Mouse (Mus musculus) kidney, postnatal 36 days (tissue): ENCODE measurements around the gene Limk2.

Experiments
- DNase-seq, 2 experiments: peaks; one replicate each; pipeline ENCODE4 v3.0.0; 2021 to 2022; ENCODE audit warnings: mixed read lengths in 2 of 2

Limk2 gene

DNA sequence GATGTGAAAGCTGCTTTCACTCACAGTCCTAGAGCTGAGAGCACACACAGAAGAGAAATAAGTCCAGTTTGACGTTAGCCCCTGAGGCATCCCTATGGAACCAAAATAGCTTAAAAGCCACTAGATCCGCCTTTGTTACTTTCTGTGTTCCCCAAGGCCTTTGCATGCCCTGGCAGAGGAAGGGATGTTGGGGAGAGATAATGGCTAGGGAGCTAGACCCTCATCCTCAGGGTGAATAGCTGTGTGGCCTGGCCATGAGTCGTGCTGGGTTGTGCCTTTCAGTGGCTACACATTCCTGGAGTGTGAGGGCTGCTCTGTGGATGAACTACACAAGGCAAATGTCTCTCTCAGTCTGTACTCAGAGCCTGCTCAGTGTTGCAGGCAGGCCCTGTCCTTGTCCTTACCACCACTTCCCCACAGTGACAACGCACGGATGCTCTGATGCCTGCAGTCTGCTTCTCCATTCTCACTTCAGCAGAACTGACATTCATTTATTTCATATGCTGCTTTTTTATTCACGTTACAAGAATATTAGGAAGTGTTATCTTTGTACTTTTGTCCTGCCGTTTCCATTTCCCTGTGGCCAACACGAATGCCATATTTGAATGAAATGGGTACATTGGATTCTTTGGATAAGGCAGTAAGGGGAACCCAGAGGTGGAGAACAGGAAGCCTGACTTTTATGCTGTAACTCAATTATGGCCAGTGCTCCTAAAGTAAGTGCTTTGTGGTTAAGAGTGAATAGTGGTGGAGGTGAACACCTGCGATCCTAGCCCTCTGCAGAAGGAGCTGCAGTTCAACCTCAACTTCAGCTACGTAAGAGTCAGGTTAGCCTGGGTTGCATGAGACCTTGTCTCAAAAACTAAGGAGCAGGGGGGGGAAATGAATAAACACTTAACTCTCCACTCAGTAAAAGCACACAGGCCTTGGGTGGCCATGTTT, 110.8 kb downstream of the Limk2 start:
- no peak for DNase-seq

DNA sequence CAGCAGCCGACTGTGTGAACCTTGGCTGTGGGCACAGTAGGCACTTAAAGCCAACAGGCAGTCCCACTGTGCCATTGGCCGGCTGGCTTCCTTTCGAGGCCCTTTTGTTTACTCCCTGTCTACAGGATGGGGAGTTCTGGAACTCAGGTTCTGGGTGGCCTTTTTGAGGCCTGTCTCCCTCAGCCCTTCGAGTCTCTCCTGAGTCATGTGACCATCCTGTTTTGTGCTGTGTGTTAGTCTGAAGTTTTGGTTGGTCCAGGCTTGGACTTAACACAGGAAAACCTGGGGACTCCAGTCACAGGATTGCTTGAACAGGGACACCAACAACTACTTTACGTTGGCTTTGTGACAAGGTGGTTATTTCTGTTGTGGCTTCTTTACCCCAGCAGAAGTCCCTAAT, 112.9 kb downstream of the Limk2 start:
- no peak for DNase-seq

DNA sequence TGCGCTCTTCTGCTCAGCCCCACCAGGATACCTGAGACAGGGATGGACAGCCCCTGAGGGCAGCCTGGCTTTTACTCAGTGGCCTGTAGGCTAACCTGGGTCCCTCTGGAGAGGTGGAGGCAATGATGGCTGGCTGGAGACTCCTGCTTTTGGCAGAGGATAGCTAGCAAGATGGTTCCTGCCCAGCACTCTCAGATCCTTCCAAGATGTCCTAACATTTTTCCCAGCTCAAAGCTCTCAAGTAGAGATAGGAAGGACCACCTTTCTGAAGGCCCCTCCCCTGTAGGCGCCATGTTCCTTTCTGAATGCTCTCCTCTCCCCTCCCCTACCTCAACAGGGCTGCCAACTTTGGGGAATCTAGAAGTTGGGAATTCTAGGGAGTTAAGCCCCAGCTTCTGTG, 114.3 kb downstream of the Limk2 start:
- DNase-seq = no peak
